Mouse (Mus musculus): ENCODE measurements at regions not wholly inside any gene's neighbourhood (a gene's known extent, or its start where the extent isn't known, plus 50 kb on each side); places are given as distances from the start of the nearest gene placed in this dataset.

DNA sequence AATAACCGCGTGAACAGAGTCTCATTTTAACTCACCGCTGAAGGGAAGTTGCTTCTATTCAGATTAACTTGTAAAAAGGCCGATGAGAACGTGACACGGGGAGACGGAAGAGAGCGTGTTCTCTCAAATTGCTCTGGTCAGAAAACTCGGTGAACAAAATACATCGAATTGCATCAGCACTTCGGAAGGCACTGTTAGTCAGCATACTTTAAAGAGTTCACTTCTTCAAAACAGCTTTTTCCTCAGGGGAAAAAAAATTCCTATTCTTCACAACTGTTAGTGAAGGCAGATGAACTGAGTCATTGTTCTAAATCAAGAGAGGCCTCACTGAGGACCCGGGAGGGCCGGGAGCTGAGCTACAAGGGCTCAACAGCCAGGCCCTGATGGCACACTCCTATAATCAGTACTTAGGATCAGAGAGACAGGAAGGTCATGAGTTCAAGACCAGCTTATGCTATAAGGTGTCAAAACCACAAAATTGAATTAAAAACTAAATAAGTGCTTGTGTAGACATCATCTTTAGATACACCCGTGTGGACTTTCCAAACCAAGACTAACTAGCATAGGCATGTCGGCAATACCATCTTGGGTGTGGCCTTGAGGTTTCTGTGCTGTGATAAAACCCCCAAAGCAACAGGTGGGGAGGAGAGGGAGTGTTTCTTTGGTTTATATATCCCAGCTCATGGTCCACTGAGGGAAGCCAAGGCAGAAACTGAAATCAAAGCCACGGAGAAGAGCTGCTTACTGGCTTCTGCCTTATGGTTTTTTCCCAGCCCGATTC, 131.2 kb upstream of the Dyrk2 start:
- ATAC-seq (ENCODE audit: low FRiP score, low TSS enrichment) (no peak), DNase-seq (ENCODE audit: low spot score) (no peak)
- H3K9ac ChIP-seq (ENCODE audit: low read length) = no peak overlapping the region
- no peaks in the 10 kb centered on the region for H3K9me3 ChIP-seq (ENCODE audit: control insufficient read depth, low read length)
- WGBS = 68% methylated on average over 17 of the region's 17 CpGs
- H3K4me1 ChIP-seq (replicated peaks; ENCODE audit: control insufficient read depth, insufficient read depth) = 0 out of 2 replicates have a peak, but pooled peaks cover 4% of the 10 kb centered on the region
- H3K4me2 ChIP-seq (replicated peaks; ENCODE audit: low read depth) = no peak overlapping the region
- no peaks in the 10 kb centered on the region for H3K36me3 ChIP-seq (ENCODE audit: control insufficient read depth, insufficient read depth, low read length)
- no peaks in the 10 kb centered on the region for H3K27me3 ChIP-seq (ENCODE audit: control insufficient read depth, insufficient read depth, low read length)
- no peak overlapping the region for H3K27ac ChIP-seq (replicated peaks)
- H3K4me3 ChIP-seq (ENCODE audit: low read depth, low read length) = no peak overlapping the region
- TF ChIP-seq EP300 (optimal IDR thresholded peaks at IDR 0.05) = no peak
- TF ChIP-seq CTCF (IDR thresholded peaks at IDR 0.05; ENCODE audit: low read depth) = no peak

DNA sequence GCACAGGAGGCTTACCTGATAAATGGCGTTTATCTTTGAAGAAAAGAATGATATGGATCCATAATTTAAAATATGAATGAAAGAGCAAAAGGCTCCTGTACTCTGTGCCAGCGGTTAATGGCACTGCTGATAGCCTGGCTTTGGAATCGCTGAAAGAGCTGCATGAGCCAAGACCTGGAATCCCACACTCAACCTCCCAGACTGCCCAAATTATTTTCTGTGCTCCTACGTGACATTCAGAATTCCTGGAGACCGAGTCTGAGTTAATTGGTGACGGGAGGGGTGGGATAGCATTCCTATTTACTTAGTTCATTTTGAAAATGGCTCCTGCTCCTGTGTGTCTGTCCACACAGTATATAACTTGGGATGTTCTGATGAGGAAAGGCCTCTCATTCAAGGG, 129.0 kb upstream of the Dyrk2 start:
- Histone ChIP-seq H3K9ac (ENCODE audit: low read length) (no peak overlapping the region), H3K27me3 (ENCODE audit: control insufficient read depth, insufficient read depth, low read length) (no peaks in the 10 kb centered on the region), H3K4me1 (replicated peaks; ENCODE audit: control insufficient read depth, insufficient read depth) (0 out of 2 replicates have a peak, but pooled peaks cover 4% of the 10 kb centered on the region), H3K9me3 (ENCODE audit: control insufficient read depth, low read length) (no peaks in the 10 kb centered on the region), H3K4me3 (ENCODE audit: low read depth, low read length) (no peak overlapping the region), H3K4me2 (replicated peaks; ENCODE audit: low read depth) (no peak overlapping the region), H3K27ac (replicated peaks) (no peak overlapping the region), H3K36me3 (ENCODE audit: control insufficient read depth, insufficient read depth, low read length) (no peaks in the 10 kb centered on the region)
- DNase-seq (ENCODE audit: low spot score) (no peak), ATAC-seq (ENCODE audit: low FRiP score, low TSS enrichment) (no peak)
- no peak for TF ChIP-seq CTCF (IDR thresholded peaks at IDR 0.05; ENCODE audit: low read depth)
- no peak for TF ChIP-seq EP300 (optimal IDR thresholded peaks at IDR 0.05)
- WGBS = 67% methylated on average over 6 of the region's 6 CpGs

DNA sequence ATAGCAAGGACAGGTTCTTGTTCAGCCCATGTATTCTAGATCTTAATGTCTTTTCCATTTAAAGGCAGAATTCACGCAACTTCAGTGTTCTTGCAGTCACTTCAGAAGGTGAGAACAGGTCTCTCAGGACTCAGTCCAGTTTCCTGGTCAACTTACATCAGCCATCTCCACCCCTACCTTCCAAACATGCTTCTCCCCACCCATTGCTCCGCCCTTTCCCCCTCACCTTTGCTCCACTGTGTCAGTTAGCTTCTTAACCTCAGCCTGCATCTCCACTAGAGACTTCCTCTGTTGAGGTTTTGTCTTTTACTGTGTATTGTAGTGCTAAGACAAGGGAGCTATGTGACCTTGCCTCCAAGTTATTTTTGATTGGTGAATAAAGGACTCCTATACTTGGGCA, 127.0 kb upstream of the Dyrk2 start:
- no peaks in the 10 kb centered on the region for H3K27me3 ChIP-seq (ENCODE audit: control insufficient read depth, insufficient read depth, low read length)
- H3K36me3 ChIP-seq (ENCODE audit: control insufficient read depth, insufficient read depth, low read length) = no peaks in the 10 kb centered on the region
- TF ChIP-seq CTCF (IDR thresholded peaks at IDR 0.05; ENCODE audit: low read depth) (no peak), EP300 (optimal IDR thresholded peaks at IDR 0.05) (no peak)
- DNase-seq (ENCODE audit: low spot score) (peak; percentile 55), ATAC-seq (ENCODE audit: low FRiP score, low TSS enrichment) (peak; percentile 73)
- no peak overlapping the region for H3K9ac ChIP-seq (ENCODE audit: low read length)
- no peaks in the 10 kb centered on the region for H3K9me3 ChIP-seq (ENCODE audit: control insufficient read depth, low read length)
- no peak overlapping the region for H3K27ac ChIP-seq (replicated peaks)
- H3K4me2 ChIP-seq (replicated peaks; ENCODE audit: low read depth) = no peak overlapping the region
- 75% methylated on average over 2 of the region's 2 CpGs for WGBS
- H3K4me1 ChIP-seq (replicated peaks; ENCODE audit: control insufficient read depth, insufficient read depth) = no peaks in the 10 kb centered on the region
- H3K4me3 ChIP-seq (ENCODE audit: low read depth, low read length) = no peak overlapping the region

DNA sequence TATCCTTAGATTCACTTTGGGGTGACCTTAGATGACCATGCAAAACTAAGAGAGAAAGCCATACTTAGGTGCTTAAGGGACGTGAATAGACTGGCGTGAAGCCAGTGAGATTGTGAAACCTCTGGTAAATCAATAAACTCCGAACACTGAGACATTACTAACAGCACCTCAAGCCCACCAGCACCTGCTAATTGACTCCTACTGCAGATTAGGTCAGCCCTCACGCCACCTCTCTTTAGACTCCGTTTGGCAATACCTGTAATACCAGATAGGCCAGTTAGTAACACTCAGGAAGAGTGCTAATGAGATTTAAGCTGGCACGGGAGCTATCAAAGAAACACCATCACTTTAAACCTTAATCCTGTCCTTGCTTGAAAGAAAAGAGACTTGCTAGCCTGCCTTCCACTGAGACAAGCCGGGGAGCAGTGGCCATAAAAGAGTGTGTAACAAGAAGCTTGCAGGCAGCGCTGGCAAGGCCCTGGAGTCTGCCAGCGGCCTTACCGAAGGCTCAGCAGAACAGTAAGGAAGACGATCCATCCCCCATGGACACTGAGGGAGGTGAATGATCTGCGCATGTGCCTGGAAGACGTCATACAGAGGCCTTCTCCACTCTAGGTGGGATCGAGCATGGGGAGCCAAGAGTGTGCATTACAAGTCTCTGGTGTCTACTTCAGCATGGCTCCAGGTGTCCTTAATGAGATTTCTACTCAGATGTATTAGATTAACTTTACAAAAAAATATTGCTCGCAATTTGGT, 124.0 kb upstream of the Dyrk2 start:
- ATAC-seq (ENCODE audit: low FRiP score, low TSS enrichment) (peak; percentile 61; the same call in 1 of the 2 replicates), DNase-seq (ENCODE audit: low spot score) (no peak)
- H3K27me3 ChIP-seq (ENCODE audit: control insufficient read depth, insufficient read depth, low read length) = no peaks in the 10 kb centered on the region
- no peaks in the 10 kb centered on the region for H3K4me1 ChIP-seq (replicated peaks; ENCODE audit: control insufficient read depth, insufficient read depth)
- no peak for TF ChIP-seq CTCF (IDR thresholded peaks at IDR 0.05; ENCODE audit: low read depth)
- TF ChIP-seq EP300 (optimal IDR thresholded peaks at IDR 0.05) = no peak
- H3K9ac ChIP-seq (ENCODE audit: low read length) = no peak overlapping the region
- H3K9me3 ChIP-seq (ENCODE audit: control insufficient read depth, low read length) = no peaks in the 10 kb centered on the region
- H3K4me3 ChIP-seq (ENCODE audit: low read depth, low read length) = no peak overlapping the region
- H3K36me3 ChIP-seq (ENCODE audit: control insufficient read depth, insufficient read depth, low read length) = no peaks in the 10 kb centered on the region
- WGBS = 58% methylated on average over 15 of the region's 15 CpGs
- H3K27ac ChIP-seq (replicated peaks) = no peak overlapping the region
- H3K4me2 ChIP-seq (replicated peaks; ENCODE audit: low read depth) = no peak overlapping the region

DNA sequence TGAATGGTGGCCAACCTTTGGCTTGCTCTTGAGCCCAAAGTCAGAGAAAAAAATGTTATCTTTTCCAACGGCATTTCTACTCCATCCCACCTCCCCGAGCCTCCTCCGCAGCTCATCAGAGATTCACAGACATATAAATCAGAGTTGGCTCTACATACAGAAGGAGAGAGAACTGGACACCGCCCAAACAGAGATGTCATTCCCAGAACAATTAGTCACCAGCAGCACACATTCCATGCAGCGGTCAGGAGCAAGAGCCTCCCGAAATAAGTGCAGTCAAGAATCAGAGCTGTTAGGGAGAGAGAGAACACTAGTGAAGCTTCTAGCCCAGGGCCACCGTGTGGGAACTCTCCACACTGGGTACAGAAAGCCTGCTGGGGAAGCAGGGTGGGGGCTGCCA, 121.2 kb upstream of the Dyrk2 start:
- WGBS = 40% methylated on average over 7 of the region's 7 CpGs
- TF ChIP-seq CTCF (IDR thresholded peaks at IDR 0.05; ENCODE audit: low read depth) = no peak
- TF ChIP-seq EP300 (optimal IDR thresholded peaks at IDR 0.05) = no peak
- no peak for ATAC-seq (ENCODE audit: low FRiP score, low TSS enrichment)

DNA sequence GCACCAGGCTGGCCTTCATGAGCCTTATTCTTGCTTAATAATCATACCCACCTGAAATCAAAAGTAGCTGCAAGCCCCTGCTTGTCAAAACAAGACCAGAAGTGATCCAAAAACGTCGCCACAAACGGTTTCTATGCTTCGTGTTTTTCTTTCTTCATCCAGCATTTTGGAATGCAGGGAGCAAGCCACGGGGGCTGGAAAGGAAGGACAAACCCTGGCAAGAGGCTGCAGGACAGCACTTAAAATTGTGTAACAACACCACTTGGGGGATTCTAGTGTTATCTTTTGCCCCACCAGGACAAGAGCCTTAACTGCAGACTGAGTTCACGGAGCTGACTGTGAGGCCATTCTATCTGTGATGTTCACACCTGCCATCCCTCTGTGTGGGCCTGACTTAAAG, 120.5 kb upstream of the Dyrk2 start:
- H3K9ac ChIP-seq (ENCODE audit: low read length) = no peak overlapping the region
- no peak overlapping the region for H3K4me2 ChIP-seq (replicated peaks; ENCODE audit: low read depth)
- WGBS = 60% methylated on average over 6 of the region's 6 CpGs
- ATAC-seq (ENCODE audit: low FRiP score, low TSS enrichment) (no peak), DNase-seq (ENCODE audit: low spot score) (no peak)
- no peaks in the 10 kb centered on the region for H3K36me3 ChIP-seq (ENCODE audit: control insufficient read depth, insufficient read depth, low read length)
- no peak overlapping the region for H3K27ac ChIP-seq (replicated peaks)
- no peak overlapping the region for H3K4me3 ChIP-seq (ENCODE audit: low read depth, low read length)
- no peaks in the 10 kb centered on the region for H3K4me1 ChIP-seq (replicated peaks; ENCODE audit: control insufficient read depth, insufficient read depth)
- H3K9me3 ChIP-seq (ENCODE audit: control insufficient read depth, low read length) = no peaks in the 10 kb centered on the region
- no peaks in the 10 kb centered on the region for H3K27me3 ChIP-seq (ENCODE audit: control insufficient read depth, insufficient read depth, low read length)
- TF ChIP-seq EP300 (optimal IDR thresholded peaks at IDR 0.05) (no peak), CTCF (IDR thresholded peaks at IDR 0.05; ENCODE audit: low read depth) (no peak)

More for the DNA sequence above, 121.2 kb upstream of the Dyrk2 start:
- DNase-seq (ENCODE audit: low spot score) = no peak
- Histone ChIP-seq H3K4me2 (replicated peaks; ENCODE audit: low read depth) (no peak overlapping the region), H3K36me3 (ENCODE audit: control insufficient read depth, insufficient read depth, low read length) (no peaks in the 10 kb centered on the region), H3K9ac (ENCODE audit: low read length) (no peak overlapping the region), H3K4me3 (ENCODE audit: low read depth, low read length) (no peak overlapping the region), H3K4me1 (replicated peaks; ENCODE audit: control insufficient read depth, insufficient read depth) (no peaks in the 10 kb centered on the region), H3K9me3 (ENCODE audit: control insufficient read depth, low read length) (no peaks in the 10 kb centered on the region), H3K27me3 (ENCODE audit: control insufficient read depth, insufficient read depth, low read length) (no peaks in the 10 kb centered on the region), H3K27ac (replicated peaks) (no peak overlapping the region)

Data from stomach, postnatal 0 days (tissue).